Mouse (Mus musculus): ENCODE results near the gene Simc1. TPM values are rescaled to one million over a fixed set of nuclear protein-coding genes. Genes with fewer than 3 reads are reported as not detected.

The Simc1 gene
- polyA plus RNA-seq, 1 experiment from 2014 or later: 2.2 TPM

DNA sequence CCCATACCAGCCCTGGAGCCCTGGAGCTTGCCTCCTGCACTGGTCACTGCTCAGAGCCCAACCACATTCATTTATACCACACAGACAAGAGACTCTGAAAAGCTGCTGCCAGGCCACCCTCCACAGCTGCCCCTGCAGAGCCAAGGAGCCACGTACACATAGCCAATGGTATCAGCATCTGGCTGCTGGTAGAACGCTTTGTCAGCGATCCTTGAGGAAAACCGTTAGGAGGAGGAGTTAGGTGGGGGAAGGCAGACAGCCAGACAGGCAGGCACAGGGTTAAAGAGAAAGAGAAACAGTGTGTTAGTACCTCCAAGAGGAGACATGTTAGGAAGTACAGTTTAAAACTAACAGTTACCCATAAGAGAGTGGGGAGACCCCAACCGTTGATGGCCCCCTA, 93.3 kb downstream of the Simc1 start:
- no peak overlapping the region for H3K9ac ChIP-seq (ENCODE audit: low read depth, low read length)

DNA sequence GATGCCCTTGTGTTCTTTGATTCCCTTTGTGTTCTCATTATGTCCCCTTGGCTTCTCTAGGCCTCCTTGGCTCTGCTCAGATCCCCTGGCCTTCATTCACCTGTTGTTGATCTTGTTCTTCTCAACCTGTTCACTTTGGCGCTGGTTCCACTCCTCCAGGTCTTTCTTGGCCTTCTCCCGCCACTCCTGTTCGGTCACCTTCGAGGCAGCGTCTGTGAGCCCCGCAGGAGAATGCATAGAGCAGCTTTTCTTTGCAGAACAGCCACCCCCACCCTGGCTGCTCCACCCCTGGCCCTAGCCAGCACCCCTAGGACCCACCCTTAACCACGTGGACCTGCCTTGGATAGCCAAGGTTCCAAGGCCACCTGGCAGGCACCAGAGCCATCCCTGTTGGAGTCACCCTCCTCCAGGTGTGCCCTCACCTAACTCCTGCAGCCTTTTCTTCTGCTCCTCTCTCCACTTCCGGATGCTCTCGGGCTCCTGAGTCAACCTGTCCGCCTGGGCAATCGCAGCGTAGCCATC, 95.1 kb downstream of the Simc1 start:
- no peak overlapping the region for H3K4me2 ChIP-seq (replicated peaks; ENCODE audit: low read depth)
- no peak overlapping the region for H3K27ac ChIP-seq (ENCODE audit: low read depth, low read length)
- H3K4me1 ChIP-seq (replicated peaks; ENCODE audit: control insufficient read depth, insufficient read depth, low read length): peaks cover 15% of the 10 kb centered on the region
- TF ChIP-seq CTCF (IDR thresholded peaks at IDR 0.05; ENCODE audit: low read depth): no peak
- H3K27me3 ChIP-seq (replicated peaks; ENCODE audit: control insufficient read depth, insufficient read depth, low read length): no peaks in the 10 kb centered on the region
- 81% methylated on average over 12 of the region's 12 CpGs for WGBS
- H3K9ac ChIP-seq (ENCODE audit: low read depth, low read length): no peak overlapping the region
- H3K9me3 ChIP-seq (ENCODE audit: control insufficient read depth): no peaks in the 10 kb centered on the region
- peaks cover 31% of the 10 kb centered on the region for H3K36me3 ChIP-seq (ENCODE audit: control insufficient read depth, insufficient read depth)
- no peak for ATAC-seq
- H3K4me3 ChIP-seq (ENCODE audit: low read depth, low read length): no peak overlapping the region

More for the DNA sequence above, 93.3 kb downstream of the Simc1 start:
- no peak for TF ChIP-seq CTCF (IDR thresholded peaks at IDR 0.05; ENCODE audit: low read depth)
- Histone ChIP-seq H3K4me3 (ENCODE audit: low read depth, low read length) (no peak overlapping the region), H3K27me3 (replicated peaks; ENCODE audit: control insufficient read depth, insufficient read depth, low read length) (no peaks in the 10 kb centered on the region), H3K9me3 (ENCODE audit: control insufficient read depth) (no peaks in the 10 kb centered on the region), H3K4me1 (replicated peaks; ENCODE audit: control insufficient read depth, insufficient read depth, low read length) (peaks cover 3% of the 10 kb centered on the region; the same call in 1 of the 2 replicates), H3K4me2 (replicated peaks; ENCODE audit: low read depth) (no peak overlapping the region), H3K27ac (ENCODE audit: low read depth, low read length) (no peak overlapping the region), H3K36me3 (ENCODE audit: control insufficient read depth, insufficient read depth) (peaks cover 39% of the 10 kb centered on the region)
- WGBS: 42% methylated on average over 5 of the region's 5 CpGs
- no peak for ATAC-seq

Small RNAs within 50 kb of the gene (microRNA-seq; reads per million reads assigned to microRNA genes)
- gene Gm24195: not detected

Other genes with a start within 250 kb of the Simc1 start
- gene Cplx2, start 132.4 kb upstream of the Simc1 start, polyA plus RNA-seq (2015; fragmentation: Nextera tagmentation; extraction: Ambion mirVana): 2.2 and 2.6 TPM in 2 replicates
- gene Thoc3, start 34.9 kb upstream of the Simc1 start, polyA plus RNA-seq (2015; fragmentation: Nextera tagmentation; extraction: Ambion mirVana): 37.8 and 38.5 TPM in 2 replicates
- 99.5 and 99.6 TPM in 2 replicates for gene 4833439L19Rik, start 61.7 kb downstream of the Simc1 start, polyA plus RNA-seq (2015; fragmentation: Nextera tagmentation; extraction: Ambion mirVana)
- gene Arl10, start 71.2 kb downstream of the Simc1 start, polyA plus RNA-seq (2015; fragmentation: Nextera tagmentation; extraction: Ambion mirVana): 9.3 and 11.3 TPM in 2 replicates
- gene Nop16, start 86.3 kb downstream of the Simc1 start, polyA plus RNA-seq (2015; fragmentation: Nextera tagmentation; extraction: Ambion mirVana): 25.3 and 25.7 TPM in 2 replicates
- 289 and 298 TPM in 2 replicates for gene Higd2a, start 86.4 kb downstream of the Simc1 start, polyA plus RNA-seq (2015; fragmentation: Nextera tagmentation; extraction: Ambion mirVana)
- 154 and 158 TPM in 2 replicates for gene Cltb, start 107.6 kb downstream of the Simc1 start, polyA plus RNA-seq (2015; fragmentation: Nextera tagmentation; extraction: Ambion mirVana)
- 43.9 and 45.9 TPM in 2 replicates for gene Faf2, start 118.0 kb downstream of the Simc1 start, polyA plus RNA-seq (2015; fragmentation: Nextera tagmentation; extraction: Ambion mirVana)
- gene Rnf44, start 190.1 kb downstream of the Simc1 start, polyA plus RNA-seq (2015; fragmentation: Nextera tagmentation; extraction: Ambion mirVana): 73.0 and 75.1 TPM in 2 replicates
- 267 and 292 TPM in 2 replicates for gene Cdhr2, start 197.7 kb downstream of the Simc1 start, polyA plus RNA-seq (2015; fragmentation: Nextera tagmentation; extraction: Ambion mirVana)
- gene Gprin1, start 246.1 kb downstream of the Simc1 start, polyA plus RNA-seq (2015; fragmentation: Nextera tagmentation; extraction: Ambion mirVana): 0.50 and 0.59 TPM in 2 replicates